Mouse (Mus musculus) cerebellum, adult 8-10 months (tissue): ENCODE measurements at regions not wholly inside any gene's neighbourhood (a gene's known extent, or its start where the extent isn't known, plus 50 kb on each side); places are given as distances from the start of the nearest gene placed in this dataset.

ENCODE experiments used
- DNase-seq: peaks from one replicate; pipeline ENCODE4 v3.0.0; 2022

DNA sequence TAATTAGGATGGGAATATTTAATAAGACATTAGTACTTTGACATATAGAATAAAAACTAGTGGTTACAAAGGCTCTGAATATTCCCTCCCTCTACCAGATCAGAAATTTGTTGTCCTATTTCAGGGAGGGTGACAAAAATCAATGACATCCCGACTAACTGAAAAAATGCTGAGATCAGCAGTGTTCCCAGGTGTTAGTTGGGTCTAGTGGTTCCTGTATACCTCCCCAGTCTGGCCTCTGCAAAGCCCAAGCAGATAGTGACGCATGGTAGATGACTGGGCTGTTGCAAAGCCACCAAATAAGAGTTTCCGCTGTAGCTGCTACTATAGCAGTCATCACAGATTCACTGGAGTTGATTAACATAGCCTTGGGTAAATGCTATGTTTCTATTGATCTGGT lies 59.9 kb upstream of the Gm4791 start:
- DNase-seq = no peak

DNA sequence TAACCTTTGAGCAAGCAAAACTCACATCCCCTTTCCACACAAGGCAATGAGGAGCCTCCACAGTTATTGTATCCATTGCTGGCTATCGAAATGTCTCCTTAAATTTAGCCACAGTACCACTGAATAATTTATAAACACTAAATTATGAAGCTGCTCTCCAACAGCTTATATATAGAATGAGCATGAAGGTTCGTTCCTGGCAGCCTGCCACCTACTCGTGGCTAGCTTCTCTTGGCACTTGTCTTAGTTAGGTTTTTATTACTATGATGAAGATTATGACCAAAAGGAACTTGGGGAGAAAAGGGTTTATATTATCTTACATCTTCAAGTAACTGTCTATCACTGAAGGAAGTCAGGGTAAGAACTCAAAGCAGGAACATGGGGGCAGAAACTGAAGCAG lies 72.9 kb upstream of the Gm4791 start:
- DNase-seq = no peak

DNA sequence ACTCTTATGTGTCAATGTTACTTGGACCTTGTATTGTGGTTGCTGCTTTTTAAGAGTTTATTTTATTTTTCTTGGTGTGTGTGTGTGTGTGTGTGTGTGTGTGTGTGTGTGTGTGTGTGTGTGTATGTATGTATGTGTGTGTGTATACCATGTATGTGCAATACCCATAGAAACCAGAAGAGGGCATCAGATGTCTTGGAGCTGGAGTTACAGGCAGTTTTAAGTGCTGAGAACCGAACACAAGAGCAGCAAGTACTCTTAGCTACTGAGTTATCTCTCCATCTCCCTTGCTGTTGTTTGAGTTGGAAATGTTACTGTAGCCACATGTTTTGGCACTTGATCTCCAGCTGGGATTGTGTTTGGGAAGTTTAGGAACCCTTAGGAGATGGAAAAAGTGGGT lies 78.5 kb upstream of the Gm4791 start:
- no peak for DNase-seq

DNA sequence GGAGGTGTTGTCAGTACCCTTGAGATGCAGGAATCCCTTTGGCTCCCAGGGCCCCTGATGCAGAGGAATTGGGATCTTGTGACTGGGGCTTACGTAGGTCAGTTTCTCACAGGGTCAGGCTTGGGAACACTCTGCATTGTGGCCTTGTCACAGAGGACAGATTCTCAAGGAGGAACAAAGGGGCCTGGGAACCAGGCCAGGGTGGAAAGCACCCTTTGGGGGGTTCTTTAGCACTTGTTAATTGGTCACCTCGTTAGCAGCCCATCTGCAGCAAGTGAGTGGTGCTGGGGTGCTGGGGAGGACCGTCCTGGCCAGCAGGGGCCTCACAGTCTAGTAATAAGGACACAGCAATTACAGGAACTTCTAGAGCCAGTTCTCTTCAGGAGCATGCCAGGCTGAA lies 85.3 kb upstream of the Gm4791 start:
- no peak for DNase-seq

DNA sequence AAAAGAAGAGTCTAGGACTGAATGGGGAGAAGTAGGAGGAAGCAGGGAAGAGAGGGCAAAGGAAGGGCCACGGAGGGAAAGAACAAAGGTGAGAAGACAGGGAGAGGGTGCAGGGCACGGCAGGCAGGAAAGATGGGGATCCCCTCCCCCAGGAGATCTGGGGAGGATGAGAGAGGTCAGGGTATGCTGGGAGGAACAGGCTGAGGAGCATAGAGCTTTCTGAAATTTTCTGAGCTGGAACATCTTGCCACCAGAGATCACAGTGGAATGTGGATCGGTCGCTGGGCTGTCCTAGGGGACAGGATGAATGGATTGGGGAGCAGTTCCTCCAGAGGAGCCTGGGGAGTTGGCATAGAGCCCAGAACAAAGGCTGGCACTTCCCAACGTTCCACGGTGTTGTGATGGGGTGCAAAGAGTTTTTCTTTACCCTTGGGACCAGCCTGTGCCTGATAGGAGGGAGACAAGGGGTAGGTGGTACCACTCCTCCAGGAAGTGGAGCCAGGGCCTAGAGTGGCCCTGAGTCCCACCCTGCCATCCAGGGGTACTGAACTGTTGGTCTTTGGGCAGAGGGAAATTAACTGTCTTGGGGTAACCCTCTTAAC lies 89.0 kb upstream of the Gm4791 start:
- no peak for DNase-seq

DNA sequence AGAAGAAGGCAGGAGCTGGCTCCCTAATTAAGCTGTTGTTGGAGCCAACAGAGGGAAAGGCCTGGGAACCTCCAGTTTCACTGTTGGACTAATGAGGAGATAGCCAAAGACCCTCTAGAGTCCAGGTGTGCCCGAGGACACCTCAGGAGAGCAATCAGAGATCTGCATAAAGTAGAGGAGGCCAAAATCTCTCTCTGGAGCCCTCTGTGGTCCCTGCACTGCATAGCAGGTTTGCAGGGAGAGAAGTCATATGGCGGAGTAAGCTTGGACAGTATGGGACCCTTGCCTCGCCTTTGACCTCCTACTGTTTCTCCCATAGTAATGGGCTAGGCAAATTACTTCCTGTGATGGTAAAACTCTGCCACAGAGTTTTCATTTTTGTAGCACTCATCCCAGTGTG lies 93.5 kb upstream of the Gm4791 start:
- DNase-seq = no peak

DNA sequence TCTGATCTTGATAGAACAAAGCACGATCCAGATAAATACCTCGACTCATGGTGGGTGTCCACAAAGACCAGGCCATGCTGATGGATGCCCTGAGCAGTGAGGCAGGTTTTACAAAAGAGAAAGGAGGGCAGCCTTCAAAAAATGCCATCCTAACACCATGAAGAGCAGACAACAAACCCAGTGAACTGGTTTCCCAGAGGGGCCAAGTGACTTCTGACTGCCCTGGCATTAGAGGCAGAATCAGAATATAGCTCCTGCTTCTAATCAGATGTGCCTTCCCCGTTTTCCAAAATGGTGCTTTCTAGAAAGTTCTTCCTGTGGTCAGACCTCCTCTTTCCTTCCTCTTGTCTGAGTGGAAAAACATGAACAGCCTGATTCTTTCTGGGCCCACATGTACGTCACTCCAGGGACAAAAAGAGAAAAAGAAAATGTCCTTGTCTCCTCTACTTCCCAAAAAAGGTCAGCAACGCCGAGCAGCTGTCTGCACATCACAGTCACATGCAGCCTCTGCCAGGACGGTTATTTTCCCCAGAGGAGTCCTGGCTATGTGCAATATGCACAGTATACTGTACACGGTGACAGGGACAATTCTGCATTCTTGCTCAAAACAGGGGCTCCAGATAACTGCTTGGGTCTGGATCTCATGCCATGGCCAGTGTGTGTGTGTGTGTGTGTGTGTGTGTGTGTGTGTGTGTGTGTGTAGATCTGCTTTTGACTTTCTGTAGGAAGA lies 94.9 kb upstream of the Gm4791 start:
- DNase-seq = no peak

DNA sequence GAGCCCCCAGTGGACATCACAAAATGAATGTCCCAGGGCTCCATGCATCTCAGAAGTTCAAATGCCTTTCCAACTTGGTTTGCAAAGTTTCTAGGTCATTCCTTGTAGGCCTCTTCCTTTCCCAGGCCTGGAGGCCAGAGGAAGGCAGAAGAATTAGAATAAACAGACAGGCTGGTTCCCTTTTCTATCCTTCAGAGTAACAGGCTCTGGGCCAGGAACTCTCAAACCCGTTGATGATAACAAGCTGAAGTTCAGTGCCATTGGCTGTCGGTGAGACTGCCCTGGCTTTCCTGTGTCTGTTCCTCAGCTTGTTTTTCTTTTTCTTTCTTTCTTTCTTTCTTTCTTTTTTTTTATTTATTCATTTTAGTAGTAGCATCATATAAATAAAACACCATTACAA lies 99.3 kb upstream of the Gm4791 start:
- no peak for DNase-seq

DNA sequence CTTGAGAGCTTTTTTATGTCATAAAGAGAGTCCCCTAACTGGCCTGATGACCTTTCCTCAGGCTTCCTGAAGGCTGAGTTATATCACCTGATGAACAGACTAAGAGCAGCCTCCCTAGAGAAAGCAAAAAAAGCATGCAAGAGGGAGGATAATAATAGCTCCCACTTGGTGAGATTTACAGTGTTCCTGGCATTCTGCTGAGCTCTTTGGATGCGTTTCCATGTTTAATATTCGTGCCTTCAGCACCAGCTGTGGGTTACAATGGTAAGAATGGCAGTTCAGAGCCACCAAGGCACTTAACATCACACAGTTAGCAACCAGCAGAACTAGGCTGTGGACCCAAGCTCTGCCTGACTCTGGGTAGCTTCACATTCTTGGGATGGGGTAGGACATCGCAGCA lies 100.4 kb upstream of the Gm4791 start:
- no peak for DNase-seq

DNA sequence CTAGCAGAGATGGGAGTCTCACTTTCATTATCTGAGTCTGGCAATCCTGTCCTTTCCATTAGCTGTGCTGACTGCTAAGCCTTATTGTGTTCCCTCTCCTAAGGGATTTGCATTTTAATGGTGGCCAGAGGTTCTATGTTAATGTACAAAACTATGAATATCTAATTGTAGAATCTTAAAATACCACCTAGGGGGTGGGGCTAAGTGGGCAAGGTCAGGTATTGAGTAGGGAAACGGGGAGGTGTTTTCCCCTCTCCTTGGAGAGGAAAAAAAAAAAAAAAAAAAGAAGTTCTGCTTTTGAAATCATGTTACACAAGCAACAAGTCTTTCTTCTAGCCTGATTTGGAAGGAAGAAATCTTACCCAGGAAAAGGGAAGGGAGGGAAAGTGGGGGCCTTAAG lies 106.7 kb upstream of the Gm4791 start:
- DNase-seq = no peak

DNA sequence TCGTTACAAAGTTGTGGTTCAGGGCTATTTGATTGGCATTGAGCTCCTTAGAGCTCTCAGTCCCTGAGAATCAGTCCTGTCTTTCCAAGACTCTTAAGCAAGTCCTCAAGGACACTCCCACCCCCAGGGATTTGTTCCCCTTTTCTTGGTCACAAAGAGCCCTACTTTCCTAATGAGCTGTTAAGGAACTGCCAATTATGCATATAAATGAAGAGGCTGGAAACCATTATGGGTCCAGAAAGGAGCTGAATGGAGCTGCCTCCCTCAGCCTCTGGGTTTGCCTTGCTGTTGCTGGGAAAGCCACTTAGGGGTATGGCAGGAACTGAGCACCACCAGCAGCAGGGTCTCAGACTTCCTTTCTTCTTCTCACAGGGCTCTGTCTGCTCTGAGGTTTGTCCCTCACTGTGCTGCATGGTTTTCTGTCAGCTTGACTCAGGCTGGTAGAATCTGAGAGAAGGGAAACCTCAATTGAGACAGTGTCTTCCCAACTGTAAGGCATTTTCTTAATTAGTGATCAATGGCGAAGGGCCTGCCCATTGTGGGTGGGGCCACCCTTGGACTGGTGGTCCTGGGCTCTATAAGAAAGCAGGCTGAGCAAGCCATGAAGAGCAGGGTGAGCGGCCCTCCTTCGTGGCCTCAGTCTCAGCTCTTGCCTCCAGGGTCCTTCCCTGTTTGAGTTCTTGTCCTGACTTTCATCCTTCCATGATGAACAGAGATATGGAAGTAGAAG lies 108.4 kb upstream of the Gm4791 start:
- DNase-seq = no peak

DNA sequence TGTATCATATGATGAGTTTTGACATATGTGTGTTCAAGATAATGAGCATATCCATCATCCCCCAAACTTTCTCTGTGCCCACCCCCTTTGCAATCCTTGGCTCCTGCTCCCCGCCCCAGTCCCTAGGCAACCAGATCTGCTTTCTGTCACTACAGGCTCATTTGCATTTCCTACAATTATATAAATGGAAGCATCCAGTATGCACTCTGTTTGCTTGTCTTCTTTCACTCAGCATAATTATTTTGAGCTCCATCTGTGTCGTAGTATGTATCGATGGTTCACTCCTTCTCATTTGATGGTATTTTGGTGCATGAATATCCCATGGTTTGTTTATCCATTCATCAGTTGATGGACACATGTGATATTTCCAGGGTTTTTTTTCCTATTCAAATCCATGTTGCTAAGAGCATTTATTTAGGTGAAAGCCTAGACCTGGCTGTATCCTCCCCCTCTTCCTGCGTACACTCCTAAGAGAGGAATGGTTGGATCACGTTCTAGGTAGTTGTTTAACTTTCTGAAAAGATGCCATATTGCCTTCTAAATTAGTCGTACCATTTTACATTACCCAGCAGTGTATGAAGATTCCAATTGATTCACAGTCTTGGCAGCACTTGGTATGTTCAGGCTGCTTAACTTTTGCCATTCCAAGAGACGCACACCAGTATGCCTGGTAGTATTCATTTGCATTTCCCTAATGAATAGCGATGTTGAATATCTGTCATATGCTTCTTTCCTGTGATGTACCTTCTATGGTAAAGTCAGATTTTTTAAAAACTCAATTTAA lies 127.1 kb upstream of the Gm4791 start:
- no peak for DNase-seq

DNA sequence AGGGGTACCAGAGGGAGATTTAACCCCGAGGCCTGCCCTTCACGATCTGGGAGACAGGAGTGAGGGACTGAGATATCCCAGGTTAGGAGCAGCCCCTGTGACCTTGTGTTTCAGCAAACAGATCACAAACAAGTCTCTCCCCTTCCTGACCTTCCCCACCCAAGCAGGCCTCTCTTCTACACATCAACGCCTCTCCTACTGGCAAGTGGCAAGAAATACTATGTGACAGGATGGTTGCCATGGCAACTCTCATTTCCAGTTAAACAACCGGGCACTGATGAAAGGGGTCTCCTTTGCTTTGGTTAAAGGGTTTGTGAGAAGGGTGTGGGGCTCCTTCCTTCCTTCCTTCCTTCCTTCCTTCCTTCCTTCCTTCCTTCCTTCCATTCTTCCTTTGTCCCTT lies 134.6 kb upstream of the Gm4791 start:
- no peak for DNase-seq

DNA sequence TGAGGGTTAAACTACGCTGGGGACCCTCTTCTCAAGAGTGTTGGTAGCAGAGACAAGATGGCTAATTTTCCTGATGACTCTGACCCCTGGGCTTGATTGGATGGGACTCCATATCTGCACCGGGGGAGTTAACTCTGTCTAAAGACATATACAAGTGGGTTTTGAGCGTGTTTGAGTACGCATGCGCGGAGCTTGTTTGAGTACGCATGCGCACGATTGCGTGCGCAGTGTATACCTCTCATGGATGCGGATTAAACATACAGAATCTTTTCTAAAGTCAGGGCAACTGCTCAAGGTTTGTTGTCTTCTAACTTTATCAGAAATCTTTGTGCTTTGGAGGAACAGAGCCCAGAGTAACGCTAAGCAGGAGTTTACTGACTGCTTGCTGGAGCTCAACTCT lies 146.8 kb upstream of the Gm4791 start:
- no peak for DNase-seq

DNA sequence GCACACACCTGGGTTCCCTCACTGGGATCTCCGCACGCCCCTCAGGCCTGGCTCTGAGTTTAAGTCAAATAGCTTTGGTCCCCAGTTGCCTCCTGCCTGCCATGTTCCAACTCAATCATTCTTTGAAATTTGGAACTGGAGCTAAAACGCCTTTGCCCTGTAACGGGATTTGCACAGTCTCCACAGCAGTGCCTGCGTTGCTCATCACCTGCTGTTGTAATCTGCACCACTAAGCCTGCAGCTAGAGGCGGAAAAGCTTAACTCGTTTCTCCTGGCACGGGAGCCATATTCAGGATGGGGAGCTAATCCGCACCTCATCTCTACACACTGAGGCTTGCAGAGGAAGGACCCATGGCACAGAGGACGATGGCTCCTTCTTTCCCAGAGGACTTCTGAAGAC lies 147.2 kb upstream of the Gm4791 start:
- no peak for DNase-seq

DNA sequence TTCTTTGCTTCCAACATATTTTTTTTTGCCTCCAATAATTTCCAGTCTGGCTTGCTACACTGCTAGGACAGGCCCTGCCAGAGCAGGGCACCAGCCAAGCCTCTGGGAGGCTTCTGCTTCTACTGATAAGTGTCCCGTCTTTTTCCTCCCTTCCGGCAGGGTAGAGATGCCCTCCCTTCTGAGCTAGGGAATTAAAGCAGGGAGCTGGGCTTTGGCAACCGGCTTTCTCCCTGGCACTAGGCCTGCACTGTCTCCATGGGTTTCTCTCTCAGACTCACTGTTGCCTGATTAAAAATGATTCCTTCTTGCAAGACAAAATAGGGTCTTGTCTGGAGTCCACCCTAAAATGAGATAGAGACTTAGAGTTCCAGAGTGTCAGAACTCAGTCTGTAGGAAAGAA lies 153.3 kb upstream of the Gm4791 start:
- no peak for DNase-seq

DNA sequence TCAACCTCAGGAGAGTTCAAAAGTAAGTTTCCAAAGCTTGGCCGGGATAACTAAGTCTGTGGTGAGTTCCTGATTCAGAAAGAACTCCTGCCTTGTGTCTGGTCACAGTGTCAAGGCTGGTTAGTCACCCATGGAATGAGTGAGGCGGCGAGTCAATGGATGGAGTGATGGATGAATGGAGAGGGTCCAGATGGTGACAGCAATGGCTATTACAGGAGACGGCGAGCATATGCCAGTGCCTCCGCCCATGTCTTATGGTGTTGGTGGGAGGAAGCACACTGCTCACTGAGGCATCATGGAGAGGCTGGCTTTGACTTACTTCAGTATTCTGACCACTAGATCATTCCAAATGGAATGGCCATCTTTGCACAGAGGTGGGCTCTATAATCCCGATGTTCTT lies 154.8 kb upstream of the Gm4791 start:
- no peak for DNase-seq

DNA sequence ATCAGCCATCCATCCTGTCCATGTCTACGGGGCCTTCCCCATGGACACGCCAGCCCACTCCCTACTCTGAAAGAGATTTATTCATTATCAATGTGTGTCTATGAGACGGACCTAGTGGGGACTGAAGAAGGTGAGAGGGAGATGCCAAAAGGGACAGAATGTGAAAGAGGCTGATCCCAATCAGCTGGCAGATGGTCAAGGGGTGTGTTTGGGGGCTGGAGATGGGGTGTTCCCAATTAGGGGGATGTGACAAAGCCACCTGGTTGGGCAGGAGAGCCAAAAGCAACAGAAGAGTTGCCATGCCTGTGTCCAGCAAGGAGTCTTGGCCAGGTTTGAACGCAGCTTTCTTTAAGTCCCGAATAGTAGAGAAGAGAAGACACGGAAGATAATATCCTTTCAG lies 157.0 kb upstream of the Gm4791 start:
- no peak for DNase-seq

DNA sequence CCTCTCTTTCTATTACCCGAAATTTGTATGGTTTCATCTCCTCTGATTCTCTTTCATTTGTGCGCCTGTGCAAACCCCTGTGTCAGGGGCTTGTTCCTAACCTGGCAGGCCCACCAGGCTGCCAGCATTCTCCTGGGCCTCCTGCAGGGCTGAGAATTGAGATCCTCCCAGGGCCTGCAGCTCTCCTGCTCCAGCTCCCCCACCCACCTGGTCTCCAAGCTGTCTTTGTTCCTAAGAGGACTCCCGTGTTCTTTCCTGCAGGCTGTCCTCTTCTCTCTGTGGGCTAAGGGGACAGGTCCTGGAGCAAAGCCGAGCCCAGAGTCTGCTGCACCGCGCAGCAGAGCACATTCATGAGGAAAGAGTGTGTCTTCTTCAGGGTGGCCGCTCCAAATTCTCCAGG lies 163.3 kb upstream of the Gm4791 start:
- DNase-seq = peak; percentile 13

DNA sequence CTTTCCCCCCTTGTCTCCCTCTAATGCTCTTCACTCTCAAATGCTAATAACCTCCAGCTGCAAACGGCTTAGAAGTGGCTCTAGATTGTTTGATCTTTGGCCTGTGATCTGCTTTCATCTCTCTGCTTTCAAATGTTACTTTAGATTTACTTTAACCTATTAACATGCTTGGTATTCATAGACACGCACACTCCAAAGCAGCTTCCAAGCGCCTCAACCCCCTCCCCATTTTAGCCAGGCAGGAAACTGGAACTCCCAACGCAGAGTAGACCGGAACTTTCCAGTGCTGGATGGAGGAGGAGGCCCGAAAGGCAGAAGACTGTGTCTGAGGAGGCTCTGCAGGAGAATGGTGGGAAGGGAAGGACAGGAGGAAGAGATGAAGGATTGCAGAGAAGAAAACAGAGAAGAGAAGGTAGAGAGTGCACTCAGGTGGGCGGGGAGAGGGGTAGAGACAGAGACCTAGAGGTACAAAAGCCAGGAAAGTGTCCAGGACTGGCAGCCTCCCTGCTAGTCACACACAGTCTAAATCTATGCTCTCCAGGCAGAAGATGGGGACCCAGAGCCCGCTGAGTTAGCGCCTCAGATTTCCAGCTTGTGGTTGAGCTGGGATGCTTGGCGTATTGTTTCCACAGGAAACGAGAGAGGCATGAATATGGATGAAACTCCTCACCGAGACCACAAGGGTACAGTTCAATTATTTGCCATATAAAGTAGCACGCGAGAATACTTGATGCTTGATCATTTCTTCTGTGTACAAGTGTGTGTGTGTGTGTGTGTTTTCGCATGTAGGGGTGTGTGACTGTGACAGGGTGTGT lies 167.6 kb upstream of the Gm4791 start:
- no peak for DNase-seq

DNA sequence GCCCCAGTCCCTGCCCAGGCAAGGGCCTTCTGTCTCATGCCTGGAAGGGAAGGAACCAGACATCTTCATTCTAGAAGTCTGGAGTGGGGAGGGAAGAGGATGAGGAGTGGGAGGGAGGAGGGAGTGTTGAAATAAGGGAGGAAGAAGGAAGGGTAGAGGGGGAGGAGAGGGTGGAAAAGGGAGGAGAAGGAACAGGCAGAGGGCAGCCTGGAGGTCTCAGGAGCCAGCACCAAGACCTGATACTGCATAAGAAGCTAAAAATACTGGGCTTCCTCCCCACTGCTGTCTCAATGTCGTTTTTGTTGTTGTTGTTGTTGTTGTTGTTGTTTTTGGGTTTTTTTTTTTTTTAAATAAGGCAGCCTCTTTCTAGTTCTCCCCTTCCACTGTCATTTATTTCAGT lies 168.2 kb upstream of the Gm4791 start:
- DNase-seq = no peak

DNA sequence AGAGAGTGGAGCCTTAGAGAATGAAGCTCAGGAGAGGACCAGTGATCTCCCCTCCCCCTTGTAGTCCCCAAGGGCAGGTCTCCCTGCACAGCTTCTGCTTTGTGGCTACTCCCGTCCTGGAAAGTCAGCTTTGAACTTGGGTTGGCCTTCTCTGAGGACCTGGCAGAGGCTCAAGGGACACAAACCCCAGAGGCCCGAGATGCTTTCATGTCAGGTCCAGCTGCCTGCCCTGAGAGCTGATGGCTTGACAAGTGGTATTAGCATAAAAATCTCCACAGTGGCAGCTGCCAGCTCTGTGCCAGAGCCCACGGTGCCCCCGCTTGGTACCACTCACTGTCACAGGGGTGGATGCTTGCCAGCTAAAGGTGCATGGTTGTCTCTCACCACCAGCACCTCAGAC lies 173.8 kb upstream of the Gm4791 start:
- DNase-seq = no peak

DNA sequence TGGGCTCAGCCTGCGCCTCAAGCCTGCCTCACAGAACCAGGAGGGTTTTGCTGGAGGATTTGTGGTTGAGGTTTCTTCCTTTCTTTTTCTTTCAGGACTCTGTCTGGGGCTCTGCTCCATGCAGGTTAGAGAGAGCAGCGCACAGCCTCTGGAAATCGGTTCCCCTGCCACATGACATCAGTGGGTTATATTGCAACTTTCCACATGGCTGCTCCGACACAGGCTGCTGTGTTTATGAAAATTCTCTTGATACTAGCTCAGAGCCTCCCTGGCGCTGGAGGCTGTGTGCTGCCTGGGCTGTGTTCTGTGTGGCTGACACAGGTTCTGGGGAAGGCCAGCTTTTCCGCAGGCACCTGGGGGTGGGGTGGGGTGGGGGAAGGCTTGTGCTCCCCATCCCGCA lies 178.7 kb upstream of the Gm4791 start:
- no peak for DNase-seq
